Mouse (Mus musculus): ENCODE results near the gene Tsen2. TPM values are rescaled to one million over a fixed set of nuclear protein-coding genes. Genes with fewer than 3 reads are reported as not detected.

Tsen2 gene
- polyA plus RNA-seq, 1 experiment from 2014 or later, result 32.0 TPM

DNA sequence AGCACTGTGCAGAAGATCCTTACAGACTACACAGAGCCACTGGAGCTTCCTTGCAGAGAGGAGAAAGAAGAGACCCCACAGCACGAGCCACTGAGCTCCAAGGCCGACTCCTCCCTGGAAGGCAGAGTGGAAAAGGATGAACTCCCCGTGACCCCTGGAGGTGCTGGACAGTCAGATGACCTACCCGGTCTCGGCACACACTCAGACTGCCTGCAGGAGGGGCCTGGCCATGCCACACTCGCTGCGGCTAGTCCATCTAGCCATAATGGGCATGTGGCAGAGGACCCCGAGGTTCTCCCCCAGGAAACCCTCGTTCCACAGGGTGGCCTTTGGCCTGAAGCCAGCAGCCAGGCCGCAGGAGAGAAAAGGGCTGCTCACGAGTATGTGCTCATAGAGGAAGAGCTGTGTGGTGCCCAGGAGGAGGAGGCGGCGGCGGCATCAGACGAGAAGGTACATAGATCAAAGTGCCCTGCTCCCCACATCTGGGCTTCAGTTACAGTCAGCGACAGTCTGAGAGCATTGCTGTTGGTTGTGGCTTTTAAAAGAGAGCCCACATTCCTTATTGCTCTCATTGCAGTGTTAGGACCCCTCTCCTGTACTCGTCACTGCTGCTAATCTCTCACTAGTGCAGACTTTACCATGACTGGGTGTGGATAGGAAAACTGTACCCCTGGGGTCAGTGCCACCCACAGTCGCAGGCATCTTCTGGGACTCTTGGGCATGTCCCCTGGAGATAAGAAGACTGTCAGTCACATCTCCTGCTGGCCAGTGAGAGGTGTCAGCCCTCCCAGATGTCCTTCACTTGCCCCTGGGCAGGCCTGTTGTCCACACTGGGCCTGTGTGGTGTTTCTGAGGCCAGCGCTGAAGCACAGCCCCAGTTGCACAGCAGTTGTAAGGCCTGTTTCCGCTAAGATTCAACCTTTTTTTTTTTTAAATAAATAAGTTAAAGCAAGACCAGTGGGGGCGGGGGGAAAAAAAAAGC, 15.5 kb downstream of the Tsen2 start:
- Histone ChIP-seq H3K36me3 (ENCODE audit: control insufficient read depth, insufficient read depth, low read length) (peaks cover 21% of the 10 kb centered on the region), H3K27me3 (replicated peaks; ENCODE audit: control insufficient read depth, insufficient read depth, low read length) (no peaks in the 10 kb centered on the region), H3K9me3 (ENCODE audit: control insufficient read depth, low read length) (no peaks in the 10 kb centered on the region), H3K4me2 (ENCODE audit: low read length) (no peak overlapping the region), H3K4me1 (ENCODE audit: control insufficient read depth, insufficient read depth, low read depth, low read length) (no peaks in the 10 kb centered on the region), H3K27ac (ENCODE audit: low read depth, low read length) (no peak overlapping the region), H3K4me3 (ENCODE audit: low read length) (no peak overlapping the region), H3K9ac (ENCODE audit: low read depth, low read length) (no peak overlapping the region)
- 76% methylated on average over 21 of the region's 21 CpGs for WGBS
- ATAC-seq, result no peak

DNA sequence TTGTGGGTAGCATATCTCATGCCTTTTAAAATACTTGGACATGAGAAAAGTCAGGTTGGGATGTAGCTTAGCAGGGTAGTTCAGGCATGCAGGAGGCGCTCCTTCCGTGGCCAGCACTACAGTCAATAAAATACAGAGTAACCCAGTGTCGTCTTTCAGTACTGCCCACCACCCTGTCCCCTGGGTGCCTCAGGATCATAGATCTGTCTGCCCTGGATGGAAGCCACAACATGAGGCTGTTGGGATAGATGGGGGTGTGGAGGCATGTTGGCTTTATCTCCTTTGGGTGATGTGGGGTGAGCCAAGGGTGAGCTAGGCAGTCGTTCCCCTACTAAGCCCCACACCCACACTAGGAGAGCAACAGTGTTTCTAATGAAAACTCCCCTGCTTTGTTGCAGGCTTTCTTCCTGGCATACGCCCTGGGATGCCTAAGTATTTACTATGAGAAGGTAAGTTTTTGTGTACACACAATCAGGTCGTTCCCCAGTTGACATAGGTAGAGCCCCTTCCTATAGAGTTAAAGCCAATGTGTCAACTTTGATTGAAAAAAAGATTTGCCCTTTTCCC, 21.1 kb downstream of the Tsen2 start:
- WGBS, result 96% methylated on average over 6 of the region's 6 CpGs
- peaks cover 35% of the 10 kb centered on the region for H3K36me3 ChIP-seq (ENCODE audit: control insufficient read depth, insufficient read depth, low read length)
- ATAC-seq, result no peak

DNA sequence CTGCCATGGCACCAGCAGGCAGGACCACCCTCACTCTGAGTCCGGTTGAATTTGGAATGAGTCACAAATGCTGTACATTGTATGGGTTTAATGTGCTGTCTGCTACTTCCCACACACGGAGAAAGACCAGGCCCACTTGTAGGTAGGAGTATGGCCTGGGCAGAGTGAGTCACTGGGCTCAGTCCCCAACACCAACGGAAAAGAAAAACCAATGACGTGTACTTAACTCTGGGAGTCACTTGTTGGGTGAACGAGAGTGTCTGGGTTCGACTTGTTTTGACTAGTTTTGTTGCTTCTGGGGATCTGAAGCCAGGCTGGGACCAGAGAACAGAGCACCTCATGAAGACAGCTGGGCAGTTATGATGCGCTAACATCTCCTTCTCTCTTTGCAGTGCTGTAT, 29.7 kb downstream of the Tsen2 start:
- 94% methylated on average over 7 of the region's 7 CpGs for WGBS
- Histone ChIP-seq H3K9me3 (ENCODE audit: control insufficient read depth, low read length) (no peaks in the 10 kb centered on the region), H3K4me1 (ENCODE audit: control insufficient read depth, insufficient read depth, low read depth, low read length) (no peaks in the 10 kb centered on the region), H3K4me2 (ENCODE audit: low read length) (no peak overlapping the region), H3K4me3 (ENCODE audit: low read length) (no peak overlapping the region), H3K9ac (ENCODE audit: low read depth, low read length) (no peak overlapping the region), H3K36me3 (ENCODE audit: control insufficient read depth, insufficient read depth, low read length) (peaks cover 45% of the 10 kb centered on the region), H3K27ac (ENCODE audit: low read depth, low read length) (no peak overlapping the region), H3K27me3 (replicated peaks; ENCODE audit: control insufficient read depth, insufficient read depth, low read length) (no peaks in the 10 kb centered on the region)
- no peak for ATAC-seq

More for the DNA sequence above, 21.1 kb downstream of the Tsen2 start:
- Histone ChIP-seq H3K4me2 (ENCODE audit: low read length) (no peak overlapping the region), H3K9me3 (ENCODE audit: control insufficient read depth, low read length) (no peaks in the 10 kb centered on the region), H3K4me1 (ENCODE audit: control insufficient read depth, insufficient read depth, low read depth, low read length) (no peaks in the 10 kb centered on the region), H3K4me3 (ENCODE audit: low read length) (no peak overlapping the region), H3K27me3 (replicated peaks; ENCODE audit: control insufficient read depth, insufficient read depth, low read length) (no peaks in the 10 kb centered on the region), H3K9ac (ENCODE audit: low read depth, low read length) (no peak overlapping the region), H3K27ac (ENCODE audit: low read depth, low read length) (no peak overlapping the region)

DNA sequence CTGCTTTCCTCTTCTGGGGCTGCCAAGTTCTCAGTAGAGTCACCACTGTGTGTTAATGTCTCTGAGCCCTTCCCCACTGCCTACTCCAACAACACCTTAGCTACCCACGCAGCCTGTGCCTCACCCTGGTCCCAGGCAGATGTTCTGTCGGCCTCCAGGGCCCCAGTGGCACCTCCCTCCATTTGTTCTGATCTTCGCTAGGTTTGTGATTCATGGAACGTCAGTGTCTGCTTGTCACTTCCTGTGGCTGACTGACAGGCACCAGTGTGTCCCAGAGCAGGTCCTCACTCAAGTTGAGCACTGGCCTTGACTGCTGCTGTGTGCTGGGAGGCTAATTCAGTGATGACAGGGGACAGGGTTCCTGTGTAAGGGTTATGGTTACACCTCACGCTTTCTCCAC, 32.9 kb downstream of the Tsen2 start:
- H3K9ac ChIP-seq (ENCODE audit: low read depth, low read length), result no peak overlapping the region
- no peak overlapping the region for H3K4me2 ChIP-seq (ENCODE audit: low read length)
- H3K36me3 ChIP-seq (ENCODE audit: control insufficient read depth, insufficient read depth, low read length), result peaks cover 39% of the 10 kb centered on the region
- H3K9me3 ChIP-seq (ENCODE audit: control insufficient read depth, low read length), result no peaks in the 10 kb centered on the region
- H3K27me3 ChIP-seq (replicated peaks; ENCODE audit: control insufficient read depth, insufficient read depth, low read length), result no peaks in the 10 kb centered on the region
- H3K4me1 ChIP-seq (ENCODE audit: control insufficient read depth, insufficient read depth, low read depth, low read length), result no peaks in the 10 kb centered on the region
- H3K4me3 ChIP-seq (ENCODE audit: low read length), result no peak overlapping the region
- no peak overlapping the region for H3K27ac ChIP-seq (ENCODE audit: low read depth, low read length)
- ATAC-seq, result no peak
- 87% methylated on average over 5 of the region's 5 CpGs for WGBS

- ATAC-seq, result no peak
- Histone ChIP-seq H3K4me1 (ENCODE audit: control insufficient read depth, insufficient read depth, low read depth, low read length) (no peaks in the 10 kb centered on the region), H3K9ac (ENCODE audit: low read depth, low read length) (no peak overlapping the region), H3K4me3 (ENCODE audit: low read length) (no peak overlapping the region), H3K27ac (ENCODE audit: low read depth, low read length) (no peak overlapping the region), H3K27me3 (replicated peaks; ENCODE audit: control insufficient read depth, insufficient read depth, low read length) (no peaks in the 10 kb centered on the region), H3K9me3 (ENCODE audit: control insufficient read depth, low read length) (no peaks in the 10 kb centered on the region), H3K36me3 (ENCODE audit: control insufficient read depth, insufficient read depth, low read length) (peaks cover 39% of the 10 kb centered on the region), H3K4me2 (ENCODE audit: low read length) (no peak overlapping the region)
- 91% methylated on average over 9 of the region's 9 CpGs for WGBS
Observed at GRCm38 (mm10) chr6:115577941-115578340, 33.5 kb downstream of the Tsen2 start.

DNA sequence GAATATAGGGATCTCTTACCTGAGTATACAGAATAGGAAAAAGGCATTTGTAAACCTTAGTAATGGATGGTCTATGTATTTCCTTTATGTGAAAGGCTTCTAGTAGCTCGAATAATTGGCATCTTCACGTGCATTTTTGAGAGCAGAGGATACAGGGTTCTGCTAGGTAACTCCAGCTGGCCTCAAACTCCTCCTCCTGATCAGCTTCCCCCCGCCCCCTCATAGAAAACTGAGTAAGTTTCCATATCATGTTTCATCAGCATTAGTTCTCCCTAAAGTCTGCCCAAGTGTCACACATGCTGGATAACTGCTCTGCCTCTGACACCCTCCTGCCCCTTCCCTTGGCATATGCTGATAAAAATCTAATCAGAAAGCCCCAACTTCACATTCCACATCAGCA, 36.3 kb downstream of the Tsen2 start:
- Histone ChIP-seq H3K27ac (ENCODE audit: low read depth, low read length) (no peak overlapping the region), H3K4me2 (ENCODE audit: low read length) (no peak overlapping the region), H3K4me1 (ENCODE audit: control insufficient read depth, insufficient read depth, low read depth, low read length) (no peaks in the 10 kb centered on the region), H3K27me3 (replicated peaks; ENCODE audit: control insufficient read depth, insufficient read depth, low read length) (no peaks in the 10 kb centered on the region), H3K9me3 (ENCODE audit: control insufficient read depth, low read length) (no peaks in the 10 kb centered on the region), H3K9ac (ENCODE audit: low read depth, low read length) (no peak overlapping the region), H3K36me3 (ENCODE audit: control insufficient read depth, insufficient read depth, low read length) (peaks cover 33% of the 10 kb centered on the region), H3K4me3 (ENCODE audit: low read length) (no peak overlapping the region)
- 87% methylated on average over 3 of the region's 3 CpGs for WGBS
- no peak for ATAC-seq

- no peak overlapping the region for H3K9ac ChIP-seq (ENCODE audit: low read depth, low read length)
- H3K27ac ChIP-seq (ENCODE audit: low read depth, low read length), result no peak overlapping the region
- H3K4me2 ChIP-seq (ENCODE audit: low read length), result no peak overlapping the region
- H3K4me3 ChIP-seq (ENCODE audit: low read length), result no peak overlapping the region
- H3K36me3 ChIP-seq (ENCODE audit: control insufficient read depth, insufficient read depth, low read length), result peaks cover 19% of the 10 kb centered on the region
- WGBS, result 83% methylated on average over 10 of the region's 10 CpGs
- no peaks in the 10 kb centered on the region for H3K4me1 ChIP-seq (ENCODE audit: control insufficient read depth, insufficient read depth, low read depth, low read length)
- ATAC-seq, result no peak
- H3K27me3 ChIP-seq (replicated peaks; ENCODE audit: control insufficient read depth, insufficient read depth, low read length), result no peaks in the 10 kb centered on the region
- H3K9me3 ChIP-seq (ENCODE audit: control insufficient read depth, low read length), result no peaks in the 10 kb centered on the region
Observed at GRCm38 (mm10) chr6:115582328-115583115, 38.1 kb downstream of the Tsen2 start.

DNA sequence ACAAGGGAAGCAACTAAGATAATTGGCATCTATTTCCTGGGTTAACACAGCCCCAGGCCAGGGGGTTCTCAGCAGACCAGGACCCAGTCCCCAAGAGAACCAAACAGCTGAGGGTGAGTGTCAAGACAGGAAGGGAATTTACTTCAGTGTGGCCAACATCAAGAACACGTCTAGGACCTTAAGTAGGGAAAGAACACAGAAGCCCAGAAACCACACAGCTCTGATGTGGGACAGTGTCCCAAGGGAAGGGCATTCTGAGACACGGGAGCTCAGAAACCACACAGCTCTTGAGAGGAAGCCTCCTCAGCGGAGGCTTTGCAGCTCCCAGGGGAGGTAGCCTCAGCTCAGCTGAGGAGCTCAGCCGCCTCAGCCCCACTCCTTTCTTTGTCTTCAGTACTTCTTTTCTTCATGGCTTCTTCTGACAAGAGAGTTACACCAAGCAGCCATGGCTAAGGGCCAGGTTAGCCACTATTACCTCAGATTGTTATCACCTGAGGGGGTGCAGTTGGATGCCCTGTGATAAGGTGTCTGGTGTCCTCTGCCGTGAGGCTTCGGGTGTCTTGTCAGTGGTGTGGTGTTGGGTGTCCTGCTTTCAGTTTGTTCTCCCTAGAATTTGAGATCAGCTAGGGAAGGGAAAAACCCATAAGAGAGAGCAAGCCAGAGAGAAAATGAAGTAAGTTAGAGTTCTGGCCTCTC, 39.1 kb downstream of the Tsen2 start:
- no peaks in the 10 kb centered on the region for H3K4me1 ChIP-seq (ENCODE audit: control insufficient read depth, insufficient read depth, low read depth, low read length)
- H3K36me3 ChIP-seq (ENCODE audit: control insufficient read depth, insufficient read depth, low read length), result peaks cover 10% of the 10 kb centered on the region; the same call in 1 of the 2 replicates
- H3K27me3 ChIP-seq (replicated peaks; ENCODE audit: control insufficient read depth, insufficient read depth, low read length), result no peaks in the 10 kb centered on the region
- ATAC-seq, result no peak
- no peaks in the 10 kb centered on the region for H3K9me3 ChIP-seq (ENCODE audit: control insufficient read depth, low read length)
- H3K4me2 ChIP-seq (ENCODE audit: low read length), result no peak overlapping the region
- no peak overlapping the region for H3K9ac ChIP-seq (ENCODE audit: low read depth, low read length)
- no peak overlapping the region for H3K4me3 ChIP-seq (ENCODE audit: low read length)
- WGBS, result 85% methylated on average over 6 of the region's 6 CpGs
- H3K27ac ChIP-seq (ENCODE audit: low read depth, low read length), result no peak overlapping the region
